Mouse (Mus musculus): ENCODE data around the gene Tcea3.
A peak's percentile ranks its signal among the peaks of the same experiment; 100 is the strongest.

The Tcea3 gene

GRCm38 (mm10) chr4:136239111-136239510 is 8.4 kb upstream of the Tcea3 start:
- DNase-seq (ENCODE audit: extremely low read depth, low read depth), result no peak

GRCm38 (mm10) chr4:136239622-136240021 is 7.9 kb upstream of the Tcea3 start:
- peak; percentile 71 for DNase-seq (ENCODE audit: extremely low read depth, low read depth)

DNA sequence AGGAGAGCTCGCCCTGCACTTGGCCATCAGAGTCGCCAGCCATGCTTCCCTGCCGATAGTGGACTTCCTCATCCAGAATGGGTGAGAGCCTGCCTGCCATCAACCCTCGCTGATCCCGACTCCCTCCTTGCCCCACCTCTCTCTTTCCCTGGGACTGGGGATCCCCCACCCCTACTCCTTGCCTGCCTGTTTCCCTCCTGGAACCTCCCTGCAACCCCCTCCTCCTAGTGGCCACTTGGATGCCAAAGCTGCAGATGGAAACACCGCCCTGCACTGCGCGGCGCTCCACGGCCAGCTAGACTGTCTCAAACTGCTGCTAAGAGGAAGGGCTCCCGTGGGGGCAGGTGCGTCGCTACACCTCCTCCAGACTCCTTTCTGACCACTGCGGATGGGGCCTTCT is 7.4 kb upstream of the Tcea3 start:
- DNase-seq (ENCODE audit: extremely low read depth, low read depth), result no peak

DNA sequence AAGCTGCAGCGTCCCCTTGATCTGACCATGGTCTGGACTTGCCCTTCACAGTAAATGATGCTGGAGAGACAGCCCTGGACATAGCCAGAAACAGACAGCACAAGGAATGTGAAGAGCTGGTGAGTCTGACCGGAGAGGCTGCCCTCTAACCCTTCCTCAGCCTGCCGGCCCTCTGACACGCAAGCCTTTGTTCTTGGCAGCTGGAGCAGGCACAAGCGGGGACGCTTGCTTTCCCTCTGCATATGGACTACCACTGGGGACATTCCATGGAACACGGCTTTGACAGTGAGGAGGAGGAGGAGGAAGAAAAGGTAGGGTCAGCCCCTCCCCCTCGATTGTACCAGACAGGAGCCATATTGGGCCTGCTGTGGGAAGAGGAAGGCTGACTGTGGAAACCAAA is 6.6 kb upstream of the Tcea3 start:
- no peak for DNase-seq (ENCODE audit: extremely low read depth, low read depth)

DNA sequence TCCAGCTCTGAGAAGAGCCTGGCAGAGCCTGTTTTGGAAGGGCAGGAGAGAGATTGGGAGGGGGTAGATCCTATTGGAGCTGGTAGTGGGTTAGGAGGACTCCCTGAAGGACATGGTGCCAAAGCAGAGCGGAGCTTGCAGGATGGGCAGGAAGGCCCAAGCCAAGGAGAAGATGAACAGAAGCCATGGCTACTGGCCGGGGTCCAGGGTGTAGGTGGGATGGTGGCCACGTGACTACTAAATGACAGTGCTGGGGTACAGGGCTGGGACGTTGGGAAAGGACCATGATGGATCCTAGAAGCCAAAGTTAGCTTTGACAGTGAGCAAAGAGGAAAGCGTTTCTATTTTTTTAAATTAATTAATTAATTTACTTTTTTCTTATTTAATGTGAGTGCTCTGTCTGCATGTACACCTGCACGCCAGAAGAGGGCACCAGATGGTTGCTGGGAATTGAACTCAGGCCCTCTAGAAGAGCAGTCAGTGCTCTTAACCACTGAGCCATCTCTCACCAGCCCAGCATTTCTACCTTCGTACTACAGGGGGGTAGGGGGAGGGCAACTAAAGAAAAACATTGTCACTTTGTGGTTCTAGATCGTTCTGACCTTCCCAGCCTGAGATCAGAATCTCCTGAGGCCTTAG is 5.3 kb upstream of the Tcea3 start:
- DNase-seq (ENCODE audit: extremely low read depth, low read depth), result no peak

GRCm38 (mm10) chr4:136242728-136243127 is 4.8 kb upstream of the Tcea3 start:
- no peak for DNase-seq (ENCODE audit: extremely low read depth, low read depth)

DNA sequence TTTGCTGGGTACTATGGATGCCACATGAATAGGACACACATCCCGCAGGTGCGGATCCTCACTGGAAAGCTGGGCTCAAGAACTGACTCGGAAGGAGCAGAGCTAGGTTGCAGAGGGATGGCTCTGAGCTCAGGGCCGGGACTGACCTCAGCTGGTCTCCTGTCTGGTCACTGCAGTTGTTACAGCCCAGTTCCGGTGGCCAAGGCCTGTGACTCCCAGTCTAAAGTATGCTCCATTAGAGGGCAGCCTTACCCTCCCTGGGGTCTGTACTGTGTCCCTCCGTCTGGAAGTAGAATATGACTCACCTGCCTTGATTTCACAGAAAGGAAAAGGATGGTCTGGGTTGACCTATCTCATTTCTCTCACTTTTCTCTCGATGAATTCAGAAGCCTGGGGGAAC is 3.3 kb upstream of the Tcea3 start:
- DNase-seq (ENCODE audit: extremely low read depth, low read depth), result no peak

DNA sequence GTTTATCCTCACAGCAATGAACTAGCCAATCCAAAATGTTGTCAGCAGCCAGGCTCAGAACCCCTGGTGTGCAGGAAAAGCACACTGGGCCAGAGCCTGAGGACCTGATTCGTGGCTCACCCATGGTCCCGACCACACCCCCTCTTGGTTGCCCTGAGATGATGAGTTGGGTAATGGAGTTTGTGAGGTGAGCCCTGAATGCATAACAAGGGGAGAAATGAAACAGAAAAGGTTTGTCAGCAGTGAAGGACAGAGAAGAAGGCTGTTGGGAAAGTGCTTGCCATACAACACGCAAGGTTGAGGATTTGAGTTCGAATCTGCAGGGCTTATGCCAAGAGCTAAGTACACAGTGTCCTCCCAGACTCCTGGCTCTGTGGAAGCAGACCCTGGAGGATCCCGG is 1.8 kb upstream of the Tcea3 start:
- no peak for DNase-seq (ENCODE audit: extremely low read depth, low read depth)

- DNase-seq (ENCODE audit: extremely low read depth, low read depth), result no peak
Observed at GRCm38 (mm10) chr4:136246568-136246969, 960 bp upstream of the Tcea3 start.

DNA sequence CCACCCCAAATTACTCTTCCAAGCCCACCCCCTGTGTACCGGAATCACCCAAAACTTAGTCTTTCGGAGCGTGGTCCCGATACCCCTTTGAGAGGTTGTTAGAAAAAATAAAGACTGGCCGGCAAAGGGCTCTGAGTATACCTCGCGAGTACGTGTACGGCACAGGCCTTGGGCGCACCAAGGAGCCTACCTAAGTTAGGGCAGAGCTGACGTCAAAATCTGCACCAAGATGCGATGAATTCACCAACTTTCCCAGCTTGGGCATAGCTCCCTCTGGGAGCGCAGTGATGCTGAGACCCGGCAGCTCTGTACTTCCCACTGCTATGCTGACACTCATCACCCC is 172 bp upstream of the Tcea3 start:
- DNase-seq (ENCODE audit: extremely low read depth, low read depth), result no peak

DNA sequence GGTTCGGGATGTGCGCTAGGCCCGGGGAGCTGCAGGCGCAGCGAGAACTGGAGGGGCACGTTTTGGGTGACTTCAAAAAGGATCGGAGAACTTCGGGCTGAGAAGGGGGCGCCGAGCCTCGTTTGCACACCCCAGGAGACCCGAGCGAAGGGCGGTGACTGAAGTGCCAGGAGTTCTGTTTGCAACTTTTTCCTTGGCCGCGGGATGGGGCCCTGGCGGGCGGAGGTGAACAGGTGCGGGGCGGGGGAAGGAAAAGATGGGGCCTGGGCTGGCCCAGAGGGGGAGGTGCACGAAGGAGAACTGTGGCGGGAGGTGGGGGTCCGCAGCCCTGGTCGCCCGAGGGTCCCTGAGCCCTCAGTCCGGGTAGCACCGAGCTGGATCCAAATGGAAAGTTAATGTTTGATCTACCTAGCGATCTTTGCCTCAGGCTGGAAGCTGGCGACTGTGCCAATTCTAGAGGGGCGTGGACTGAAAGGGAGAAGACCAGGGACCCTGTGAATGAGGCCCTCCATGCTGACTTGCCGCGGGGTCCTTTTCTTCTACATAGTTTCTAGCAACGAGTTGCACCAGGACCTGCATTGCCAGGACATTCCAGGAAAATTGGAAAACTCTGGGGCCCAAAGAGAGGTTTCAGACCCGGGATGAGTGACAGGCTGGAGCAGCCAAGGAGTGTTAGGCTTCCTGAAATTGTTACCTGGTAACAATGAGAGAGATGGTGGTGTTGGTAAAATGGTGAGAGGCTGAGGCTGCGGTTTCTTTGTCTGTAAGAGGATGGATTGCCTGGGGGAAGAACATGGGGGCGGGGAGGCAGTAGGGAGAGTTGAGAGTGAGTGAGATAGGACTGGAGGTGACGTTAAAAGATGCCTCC is 1.2 kb downstream of the Tcea3 start:
- DNase-seq (ENCODE audit: extremely low read depth, low read depth), result no peak

DNA sequence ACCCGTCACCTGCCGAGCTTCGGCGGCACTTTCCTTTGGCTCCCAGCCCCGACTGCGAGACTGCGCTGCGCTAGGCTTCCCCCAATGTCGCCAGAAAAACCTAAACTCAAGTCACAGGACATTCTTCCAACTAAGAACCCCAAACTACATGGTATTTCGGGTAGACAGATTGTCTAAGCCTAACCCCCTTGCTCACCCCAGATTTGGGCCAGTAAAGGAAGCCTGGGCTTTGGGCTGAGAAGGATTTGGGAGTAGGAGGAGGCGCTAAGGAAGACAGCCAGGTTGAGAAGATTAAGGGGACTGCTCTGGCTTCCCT is 1.8 kb downstream of the Tcea3 start:
- no peak for DNase-seq (ENCODE audit: extremely low read depth, low read depth)

DNA sequence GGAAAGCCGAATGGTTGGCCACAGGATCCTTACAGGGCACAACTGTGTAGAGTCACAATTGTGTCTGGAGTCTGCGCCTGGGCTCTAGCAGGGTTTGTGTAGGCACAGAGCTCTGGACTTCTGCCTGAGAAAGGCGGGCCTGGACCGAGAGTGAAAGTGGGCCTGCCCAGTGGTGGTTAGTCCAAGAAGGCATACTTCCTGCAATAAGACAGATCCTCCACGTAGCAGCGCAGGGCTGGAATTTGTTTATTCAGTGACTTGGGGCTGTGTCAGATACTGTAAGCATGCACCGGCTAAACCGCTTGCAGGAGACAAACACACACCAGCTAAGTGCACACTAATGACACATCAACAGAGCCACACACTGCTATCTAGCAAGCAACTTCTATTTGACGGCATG is 2.3 kb downstream of the Tcea3 start:
- DNase-seq (ENCODE audit: extremely low read depth, low read depth), result no peak

GRCm38 (mm10) chr4:136255919-136256318 is 8.4 kb downstream of the Tcea3 start:
- DNase-seq (ENCODE audit: extremely low read depth, low read depth), result no peak

- DNase-seq (ENCODE audit: extremely low read depth, low read depth), result peak; percentile 67
Observed at GRCm38 (mm10) chr4:136256696-136257095, 9.2 kb downstream of the Tcea3 start.

- no peak for DNase-seq (ENCODE audit: extremely low read depth, low read depth)
Observed at GRCm38 (mm10) chr4:136259916-136260315, 12.4 kb downstream of the Tcea3 start.

DNA sequence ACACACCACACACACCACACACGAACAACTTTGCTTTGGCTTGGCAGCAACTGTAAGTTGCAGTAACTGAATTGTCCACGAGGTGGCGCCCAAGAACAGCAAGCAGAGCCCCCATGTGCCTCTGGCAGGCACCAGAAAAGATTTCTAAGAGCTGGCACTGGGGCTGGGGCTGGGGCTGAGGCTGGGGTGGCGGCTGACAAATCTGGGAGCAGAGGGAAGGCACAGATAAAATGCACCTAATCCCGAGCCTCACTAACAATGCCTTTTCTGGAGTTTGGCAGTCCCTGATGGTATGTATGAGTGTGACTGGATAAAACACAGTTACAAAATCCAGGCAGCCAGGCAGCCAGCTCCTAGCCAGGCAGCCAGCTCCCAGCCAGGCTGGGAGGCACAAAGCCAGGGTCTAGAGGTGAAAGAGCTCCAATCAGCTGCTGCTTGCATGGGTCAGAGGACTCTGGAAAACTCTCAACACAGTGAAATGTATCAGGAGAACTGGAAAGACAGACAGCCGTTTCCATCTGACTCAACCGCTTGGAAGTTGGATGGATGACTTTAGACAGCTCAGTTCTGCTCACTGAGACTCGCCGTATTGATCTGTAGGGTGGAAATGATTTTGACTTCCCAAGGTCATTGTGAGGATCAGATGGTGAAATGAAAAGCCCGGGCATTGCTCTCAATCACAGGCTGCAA is 13.1 kb downstream of the Tcea3 start:
- peak; percentile 30 for DNase-seq (ENCODE audit: extremely low read depth, low read depth)

DNA sequence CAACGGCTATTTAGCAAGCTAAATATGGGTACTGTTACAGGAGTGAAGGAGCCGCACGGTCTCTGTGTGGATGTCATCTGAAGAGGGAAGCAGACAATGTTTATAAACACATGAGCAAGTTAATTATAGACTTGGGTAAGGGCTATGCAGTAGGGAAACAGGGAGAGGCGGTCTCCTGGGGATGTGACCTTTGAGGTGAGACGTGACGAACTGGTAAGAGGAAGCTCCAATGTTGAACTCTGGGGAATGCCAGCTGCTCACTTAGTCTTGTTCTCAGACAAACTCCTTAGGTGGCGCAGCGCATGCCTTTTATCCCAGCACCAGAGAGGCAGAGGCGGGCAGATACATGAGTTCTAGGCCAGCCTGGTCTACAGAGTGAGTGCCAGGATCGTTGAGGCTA is 14.4 kb downstream of the Tcea3 start:
- DNase-seq (ENCODE audit: extremely low read depth, low read depth), result no peak

DNA sequence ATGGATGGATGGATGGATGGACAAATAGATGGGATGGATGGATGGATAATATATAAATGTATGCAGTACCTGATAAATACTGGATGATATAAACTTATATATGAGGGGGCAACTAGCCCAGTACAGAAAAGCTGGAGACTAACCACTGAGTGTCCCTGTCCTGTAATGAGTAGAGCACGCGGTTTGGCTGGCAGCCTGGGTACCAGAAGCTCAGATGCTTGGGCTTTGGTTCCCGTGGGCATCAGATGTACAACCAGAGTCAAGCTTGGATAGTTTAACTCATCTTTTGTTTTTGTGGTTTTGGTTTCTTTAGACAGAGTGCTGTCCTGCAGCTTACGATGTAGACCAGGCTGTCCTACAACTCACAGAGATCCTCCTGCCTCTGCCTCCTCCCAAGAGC is 16.0 kb downstream of the Tcea3 start:
- no peak for DNase-seq (ENCODE audit: extremely low read depth, low read depth)

DNA sequence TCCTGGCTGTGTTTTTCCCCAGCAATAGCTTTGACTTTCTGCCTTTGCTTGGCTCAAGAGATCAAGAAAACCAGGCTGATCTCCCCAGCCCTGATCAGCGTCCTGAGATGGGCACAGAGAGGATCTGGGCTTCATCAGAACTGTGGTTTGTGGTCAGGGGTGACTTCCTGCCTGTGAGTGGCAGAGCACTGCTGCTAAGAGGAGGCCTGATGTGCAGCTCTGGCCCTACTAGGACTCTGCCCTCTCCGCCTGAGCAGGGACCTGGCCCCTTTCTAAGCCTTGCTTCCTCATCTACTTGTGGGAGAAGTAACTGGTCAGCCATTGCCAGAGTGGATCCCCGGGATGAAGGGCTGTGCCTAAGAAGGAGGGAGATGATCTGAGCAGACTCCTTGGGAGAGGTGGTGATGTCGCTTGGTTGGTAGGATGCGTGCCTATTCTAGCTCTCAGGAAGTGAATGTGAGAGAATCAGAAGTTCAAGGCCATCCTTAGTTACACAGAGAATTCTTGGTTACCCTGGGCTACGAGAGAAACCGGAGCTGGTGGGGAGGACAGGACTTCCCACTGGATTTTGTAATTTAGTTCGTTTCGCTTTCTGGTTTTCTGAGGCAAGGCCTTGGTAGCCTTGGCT is 19.3 kb downstream of the Tcea3 start:
- peak; percentile 39 for DNase-seq (ENCODE audit: extremely low read depth, low read depth)

DNA sequence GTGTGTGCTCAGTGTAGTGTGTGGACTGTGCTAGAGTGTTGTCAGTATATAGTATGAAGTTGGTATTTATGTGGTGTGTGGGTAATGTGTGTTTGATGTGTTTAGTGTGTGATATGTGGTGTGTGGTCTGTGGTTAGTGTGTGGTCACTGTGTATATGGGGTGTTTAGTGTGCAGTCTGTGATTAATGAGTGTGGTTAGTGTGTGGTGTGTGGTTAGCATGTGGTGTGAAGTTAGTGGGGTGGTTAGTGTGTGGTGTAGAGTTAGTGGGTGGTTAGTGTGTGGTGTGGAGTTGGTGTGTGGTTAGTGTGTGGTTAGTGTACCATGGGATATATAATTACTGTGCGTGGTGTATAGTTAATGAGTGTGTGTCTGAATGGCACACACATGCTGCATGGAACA is 21.4 kb downstream of the Tcea3 start:
- no peak for DNase-seq (ENCODE audit: extremely low read depth, low read depth)

- DNase-seq (ENCODE audit: extremely low read depth, low read depth), result no peak
Observed at GRCm38 (mm10) chr4:136270648-136271047, 23.1 kb downstream of the Tcea3 start.
